Mouse (Mus musculus): Measurements from ENCODE around the gene Rnf207. TPM values are rescaled to one million over a fixed set of nuclear protein-coding genes. Genes with fewer than 3 reads are reported as not detected.
A peak's percentile ranks its signal among the peaks of the same experiment; 100 is the strongest.

Rnf207 gene
- polyA plus RNA-seq, 1 experiment = 10.2 TPM

GRCm38 (mm10) chr4:152291562-152291961 lies 27.2 kb downstream of the Rnf207 start, which contains the start of gene Hes3:
TSS of gene Hes3 (minus strand) at chr4:152291662.
- Histone ChIP-seq H3K27me3 (ENCODE audit: control insufficient read depth, insufficient read depth, low read length) (no peaks in the 10 kb centered on the region; the same call in 1 of the 2 replicates), H3K4me3 (ENCODE audit: control insufficient read depth, insufficient read depth, low read length) (no peak within 1 kb of the TSS), H3K27ac (ENCODE audit: control insufficient read depth, insufficient read depth, low read length) (no peak within 1 kb of the TSS), H3K4me1 (replicated peaks; ENCODE audit: control insufficient read depth, insufficient read depth, low read length) (peaks cover 11% of the 10 kb centered on the region), H3K36me3 (ENCODE audit: control insufficient read depth, insufficient read depth, low read length) (no peaks in the 10 kb centered on the region)
- TF ChIP-seq CTCF (IDR thresholded peaks at IDR 0.05; ENCODE audit: borderline replicate concordance, control insufficient read depth, extremely low read depth, insufficient read depth, low read length, poor library complexity) (no peak), POLR2A (IDR thresholded peaks at IDR 0.05; ENCODE audit: control insufficient read depth, extremely low read depth, insufficient read depth, low read length, poor library complexity) (no peak)
- DNase-seq = no peak
- WGBS = 50% methylated on average over 6 of the region's 6 CpGs

- no peak for TF ChIP-seq POLR2A (IDR thresholded peaks at IDR 0.05; ENCODE audit: control insufficient read depth, extremely low read depth, insufficient read depth, low read length, poor library complexity)
- TF ChIP-seq CTCF (IDR thresholded peaks at IDR 0.05; ENCODE audit: borderline replicate concordance, control insufficient read depth, extremely low read depth, insufficient read depth, low read length, poor library complexity) = no peak
- H3K27me3 ChIP-seq (ENCODE audit: control insufficient read depth, insufficient read depth, low read length) = no peaks in the 10 kb centered on the region; the same call in 1 of the 2 replicates
- no peak for DNase-seq
- H3K4me3 ChIP-seq (ENCODE audit: control insufficient read depth, insufficient read depth, low read length) = no peak overlapping the region
- peaks cover 13% of the 10 kb centered on the region for H3K4me1 ChIP-seq (replicated peaks; ENCODE audit: control insufficient read depth, insufficient read depth, low read length)
- no peak overlapping the region for H3K27ac ChIP-seq (ENCODE audit: control insufficient read depth, insufficient read depth, low read length)
- 23% methylated on average over 11 of the region's 11 CpGs for WGBS
- H3K36me3 ChIP-seq (ENCODE audit: control insufficient read depth, insufficient read depth, low read length) = no peaks in the 10 kb centered on the region
Measured at GRCm38 (mm10) chr4:152290991-152291390, 27.8 kb downstream of the Rnf207 start.

GRCm38 (mm10) chr4:152290385-152290784 lies 28.4 kb downstream of the Rnf207 start:
- WGBS = 2% methylated on average over 39 of the region's 39 CpGs
- H3K27ac ChIP-seq (ENCODE audit: control insufficient read depth, insufficient read depth, low read length) = no peak overlapping the region
- no peak overlapping the region for H3K4me3 ChIP-seq (ENCODE audit: control insufficient read depth, insufficient read depth, low read length)
- DNase-seq = no peak
- H3K36me3 ChIP-seq (ENCODE audit: control insufficient read depth, insufficient read depth, low read length) = no peaks in the 10 kb centered on the region
- H3K27me3 ChIP-seq (ENCODE audit: control insufficient read depth, insufficient read depth, low read length) = no peaks in the 10 kb centered on the region; the same call in 1 of the 2 replicates
- TF ChIP-seq POLR2A (IDR thresholded peaks at IDR 0.05; ENCODE audit: control insufficient read depth, extremely low read depth, insufficient read depth, low read length, poor library complexity) (no peak), CTCF (IDR thresholded peaks at IDR 0.05; ENCODE audit: borderline replicate concordance, control insufficient read depth, extremely low read depth, insufficient read depth, low read length, poor library complexity) (no peak)
- peaks cover 9% of the 10 kb centered on the region for H3K4me1 ChIP-seq (replicated peaks; ENCODE audit: control insufficient read depth, insufficient read depth, low read length)

- peaks cover 12% of the 10 kb centered on the region for H3K4me1 ChIP-seq (replicated peaks; ENCODE audit: control insufficient read depth, insufficient read depth, low read length)
- no peak for DNase-seq
- H3K36me3 ChIP-seq (ENCODE audit: control insufficient read depth, insufficient read depth, low read length) = no peaks in the 10 kb centered on the region
- TF ChIP-seq POLR2A (IDR thresholded peaks at IDR 0.05; ENCODE audit: control insufficient read depth, extremely low read depth, insufficient read depth, low read length, poor library complexity) = no peak
- H3K27ac ChIP-seq (ENCODE audit: control insufficient read depth, insufficient read depth, low read length) = no peak overlapping the region
- H3K4me3 ChIP-seq (ENCODE audit: control insufficient read depth, insufficient read depth, low read length) = no peak overlapping the region
- H3K27me3 ChIP-seq (ENCODE audit: control insufficient read depth, insufficient read depth, low read length) = no peaks in the 10 kb centered on the region; the same call in 1 of the 2 replicates
- WGBS = 67% methylated on average over 18 of the region's 18 CpGs
Measured at GRCm38 (mm10) chr4:152288398-152288945, 30.3 kb downstream of the Rnf207 start.

- DNase-seq = no peak
- TF ChIP-seq POLR2A (IDR thresholded peaks at IDR 0.05; ENCODE audit: control insufficient read depth, extremely low read depth, insufficient read depth, low read length, poor library complexity) (no peak), CTCF (IDR thresholded peaks at IDR 0.05; ENCODE audit: borderline replicate concordance, control insufficient read depth, extremely low read depth, insufficient read depth, low read length, poor library complexity) (no peak)
- 26% methylated on average over 19 of the region's 19 CpGs for whole genome bisulfite sequencing
- H3K4me1 ChIP-seq (replicated peaks; ENCODE audit: control insufficient read depth, insufficient read depth, low read length) = peaks cover 20% of the 10 kb centered on the region
- H3K36me3 ChIP-seq (ENCODE audit: control insufficient read depth, insufficient read depth, low read length) = no peaks in the 10 kb centered on the region
- no peak overlapping the region for H3K4me3 ChIP-seq (ENCODE audit: control insufficient read depth, insufficient read depth, low read length)
- peaks cover 5% of the 10 kb centered on the region; the same call in 1 of the 2 replicates for H3K27me3 ChIP-seq (ENCODE audit: control insufficient read depth, insufficient read depth, low read length)
- no peak overlapping the region for H3K27ac ChIP-seq (ENCODE audit: control insufficient read depth, insufficient read depth, low read length)
Measured at GRCm38 (mm10) chr4:152287317-152288120, 31.3 kb downstream of the Rnf207 start.

- TF ChIP-seq CTCF (IDR thresholded peaks at IDR 0.05; ENCODE audit: borderline replicate concordance, control insufficient read depth, extremely low read depth, insufficient read depth, low read length, poor library complexity) = no peak
- no peak for TF ChIP-seq POLR2A (IDR thresholded peaks at IDR 0.05; ENCODE audit: control insufficient read depth, extremely low read depth, insufficient read depth, low read length, poor library complexity)
- DNase-seq = peak; percentile 73
- H3K27ac ChIP-seq (ENCODE audit: control insufficient read depth, insufficient read depth, low read length) = no peak overlapping the region
- WGBS = 3% methylated on average over 26 of the region's 26 CpGs
- peaks cover 20% of the 10 kb centered on the region for H3K4me1 ChIP-seq (replicated peaks; ENCODE audit: control insufficient read depth, insufficient read depth, low read length)
- no peaks in the 10 kb centered on the region for H3K36me3 ChIP-seq (ENCODE audit: control insufficient read depth, insufficient read depth, low read length)
- H3K4me3 ChIP-seq (ENCODE audit: control insufficient read depth, insufficient read depth, low read length) = no peak overlapping the region
- H3K27me3 ChIP-seq (ENCODE audit: control insufficient read depth, insufficient read depth, low read length) = peaks cover 8% of the 10 kb centered on the region; the same call in 1 of the 2 replicates
Measured at GRCm38 (mm10) chr4:152286887-152287286, 31.9 kb downstream of the Rnf207 start.
